Mouse (Mus musculus): ENCODE measurements at regions not wholly inside any gene's neighbourhood (a gene's known extent, or its start where the extent isn't known, plus 50 kb on each side); places are given as distances from the start of the nearest gene placed in this dataset.

DNA sequence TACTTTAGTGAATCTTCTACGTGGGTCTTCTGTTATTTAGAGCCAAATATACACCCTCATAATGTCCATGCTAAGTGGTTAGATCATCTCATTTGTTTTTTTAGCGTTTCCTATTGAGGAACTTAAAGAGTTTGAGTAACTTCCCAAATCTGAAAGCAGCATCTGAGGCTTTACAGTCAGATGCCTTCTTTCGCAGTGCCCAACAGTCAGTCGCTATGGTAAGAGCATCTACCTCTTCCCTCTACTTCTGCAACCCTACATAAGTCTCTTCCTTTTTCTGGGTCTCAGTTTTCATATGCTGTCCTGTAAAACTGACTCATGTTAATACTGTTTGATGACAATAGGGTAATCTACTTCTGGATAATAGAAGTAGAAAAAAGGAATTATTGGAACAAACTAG, 146.8 kb downstream of the Ktn1 start:
- no peak for DNase-seq (ENCODE audit: low spot score)

DNA sequence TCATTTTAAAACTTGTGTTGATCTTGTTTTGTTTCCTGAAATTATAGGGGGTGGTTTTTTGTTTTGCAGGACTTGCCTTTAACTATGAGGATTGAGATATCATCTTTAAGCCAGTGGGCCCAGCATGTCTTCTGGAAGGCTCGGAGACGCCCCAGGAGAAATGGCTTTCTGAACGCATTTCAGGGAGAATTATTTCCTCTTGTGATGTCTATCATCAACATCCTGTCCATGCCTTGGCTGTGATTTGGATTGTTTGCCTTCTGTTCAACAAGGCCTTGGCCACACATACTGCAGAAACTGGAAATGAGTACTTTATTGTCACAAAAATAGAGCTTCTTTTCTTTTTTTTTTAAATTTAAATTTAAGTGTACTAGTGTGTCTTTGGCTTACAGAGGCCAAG, 150.0 kb downstream of the Ktn1 start:
- DNase-seq (ENCODE audit: low spot score), result no peak

GRCm38 (mm10) chr14:47799564-47799963, 151.3 kb downstream of the Ktn1 start:
- DNase-seq (ENCODE audit: low spot score), result peak; percentile 58

GRCm38 (mm10) chr14:47805202-47805601, 157.0 kb downstream of the Ktn1 start:
- DNase-seq (ENCODE audit: low spot score), result no peak

- no peak for DNase-seq (ENCODE audit: low spot score)
Measured at GRCm38 (mm10) chr14:47805771-47806535, 157.7 kb downstream of the Ktn1 start.

- no peak for DNase-seq (ENCODE audit: low spot score)
Measured at GRCm38 (mm10) chr14:47808097-47808910, 160.1 kb downstream of the Ktn1 start.

- DNase-seq (ENCODE audit: low spot score), result no peak
Measured at GRCm38 (mm10) chr14:47818224-47818623, 170.0 kb downstream of the Ktn1 start.

GRCm38 (mm10) chr14:47818641-47819040, 170.4 kb downstream of the Ktn1 start:
- DNase-seq (ENCODE audit: low spot score), result no peak

DNA sequence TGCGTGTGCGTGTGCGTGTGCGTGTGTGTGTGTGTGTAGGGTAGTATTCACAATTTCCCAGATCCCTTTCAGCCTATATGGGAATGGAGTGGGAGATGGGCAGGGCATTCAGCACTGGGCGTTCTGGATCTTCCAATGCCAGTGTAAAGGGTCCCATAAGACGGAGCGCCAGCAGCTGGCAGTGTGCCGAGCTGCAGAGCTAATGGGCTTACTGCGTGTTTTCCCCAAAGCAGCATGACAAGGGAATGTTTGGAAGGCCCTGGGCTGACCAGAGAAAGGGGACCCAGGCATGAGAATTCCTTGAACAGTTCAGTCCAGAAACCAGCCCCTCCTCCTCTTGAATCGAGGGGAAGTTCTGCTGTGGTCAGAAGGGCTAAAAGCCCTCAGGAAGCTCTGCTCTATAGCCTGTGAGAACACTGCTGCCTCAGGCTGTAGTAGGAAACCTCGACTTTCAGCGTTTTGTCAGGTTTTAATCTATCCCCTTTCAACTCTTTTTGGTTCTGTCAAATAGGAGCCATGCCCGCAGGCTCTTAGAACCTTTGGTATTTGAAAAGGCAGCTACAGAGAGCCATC, 172.4 kb downstream of the Ktn1 start:
- no peak for DNase-seq (ENCODE audit: low spot score)

- no peak for DNase-seq (ENCODE audit: low spot score)
Measured at GRCm38 (mm10) chr14:47823182-47823581, 174.9 kb downstream of the Ktn1 start.

DNA sequence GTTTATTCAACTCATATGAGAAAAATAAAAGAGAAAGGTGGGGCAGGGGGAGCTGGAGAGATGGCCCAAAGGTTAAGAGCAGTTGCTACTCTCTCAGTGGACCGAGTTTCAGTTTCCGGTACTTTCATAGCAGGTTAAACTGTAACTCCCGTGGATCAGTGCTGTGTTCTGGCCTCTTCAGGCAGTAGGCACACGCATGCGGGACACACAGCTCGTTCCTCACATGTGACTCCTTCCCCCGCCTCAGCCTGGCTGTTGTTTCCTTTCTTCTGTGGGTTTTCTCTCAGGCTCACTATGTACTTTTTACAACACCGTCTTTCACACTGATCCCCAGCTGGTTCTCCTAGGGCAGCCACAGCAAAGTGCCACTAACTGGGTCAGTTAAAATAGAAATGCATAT, 175.4 kb downstream of the Ktn1 start:
- DNase-seq (ENCODE audit: low spot score), result no peak

DNA sequence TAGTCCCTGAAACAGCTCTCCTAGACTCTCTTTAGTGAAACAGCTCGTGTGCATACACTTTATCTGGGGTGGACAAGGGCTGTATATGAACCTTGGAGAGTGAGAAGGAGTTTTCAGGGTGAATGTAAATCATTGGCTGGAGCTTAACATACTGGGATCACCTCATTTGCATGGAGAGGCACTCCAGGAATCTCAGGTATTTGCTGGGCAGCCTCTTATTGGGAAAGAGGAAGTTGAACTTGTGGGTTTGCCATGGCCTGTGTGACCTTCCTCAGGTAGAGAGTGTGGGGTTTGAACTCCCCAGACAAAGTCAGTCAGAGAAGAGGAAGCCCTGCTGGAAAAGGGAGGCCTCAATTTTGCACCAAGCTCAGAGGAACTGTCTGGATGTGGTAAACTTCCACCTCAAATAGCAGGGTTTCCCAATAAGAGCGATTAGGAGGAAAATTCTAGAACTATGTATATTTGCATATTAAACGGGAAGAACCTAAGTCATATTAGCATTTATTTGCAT, 177.3 kb downstream of the Ktn1 start:
- no peak for DNase-seq (ENCODE audit: low spot score)

- DNase-seq (ENCODE audit: low spot score), result no peak
Measured at GRCm38 (mm10) chr14:47826545-47826944, 178.3 kb downstream of the Ktn1 start.

GRCm38 (mm10) chr14:47827623-47828022, 179.4 kb downstream of the Ktn1 start:
- DNase-seq (ENCODE audit: low spot score), result peak; percentile 27

DNA sequence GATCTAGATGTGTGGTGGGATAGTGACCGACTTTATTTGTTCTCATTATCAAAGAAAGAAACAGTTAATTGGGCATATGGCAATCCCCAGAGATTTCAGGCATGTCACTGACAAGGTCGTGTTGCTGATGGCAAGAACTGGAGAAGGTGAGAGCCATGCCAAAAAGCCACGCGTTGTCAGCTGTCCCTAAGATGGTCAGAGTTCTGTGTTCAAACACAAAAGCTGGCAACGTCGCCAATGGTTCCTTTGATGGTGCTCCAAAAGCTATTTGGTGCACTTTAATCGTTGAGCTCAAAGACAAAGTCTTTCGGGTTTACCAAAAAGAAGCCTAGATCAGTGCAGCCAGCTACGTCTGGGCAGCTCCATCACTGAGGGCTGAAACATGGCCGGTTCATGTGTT, 185.4 kb downstream of the Ktn1 start:
- DNase-seq (ENCODE audit: low spot score), result no peak

DNA sequence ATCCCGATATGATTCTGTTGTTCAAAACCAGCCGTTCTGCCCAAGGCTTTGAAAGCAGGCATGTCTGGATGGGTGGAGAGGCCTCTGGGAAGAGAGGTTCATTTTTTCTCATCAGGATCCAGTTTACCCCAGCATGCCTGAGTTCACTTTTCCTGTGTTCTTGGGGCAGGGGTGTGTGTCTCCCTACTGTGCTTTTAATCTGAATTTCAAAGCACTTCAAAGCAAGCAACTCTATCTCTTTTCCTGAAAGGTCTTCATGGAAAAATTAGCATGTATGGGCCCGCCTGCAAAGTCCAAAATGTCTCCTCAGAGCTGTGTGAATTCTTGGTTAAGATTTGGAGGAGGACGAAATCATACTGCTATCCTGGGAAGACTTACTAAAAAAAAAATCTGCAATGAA, 187.2 kb downstream of the Ktn1 start:
- DNase-seq (ENCODE audit: low spot score), result no peak

- DNase-seq (ENCODE audit: low spot score), result peak; percentile 20
Measured at GRCm38 (mm10) chr14:47839493-47840215, 191.4 kb downstream of the Ktn1 start.

- DNase-seq (ENCODE audit: low spot score), result no peak
Measured at GRCm38 (mm10) chr14:47844366-47844765, 196.1 kb downstream of the Ktn1 start.

GRCm38 (mm10) chr14:47848861-47849260, 200.6 kb downstream of the Ktn1 start:
- no peak for DNase-seq (ENCODE audit: low spot score)

DNA sequence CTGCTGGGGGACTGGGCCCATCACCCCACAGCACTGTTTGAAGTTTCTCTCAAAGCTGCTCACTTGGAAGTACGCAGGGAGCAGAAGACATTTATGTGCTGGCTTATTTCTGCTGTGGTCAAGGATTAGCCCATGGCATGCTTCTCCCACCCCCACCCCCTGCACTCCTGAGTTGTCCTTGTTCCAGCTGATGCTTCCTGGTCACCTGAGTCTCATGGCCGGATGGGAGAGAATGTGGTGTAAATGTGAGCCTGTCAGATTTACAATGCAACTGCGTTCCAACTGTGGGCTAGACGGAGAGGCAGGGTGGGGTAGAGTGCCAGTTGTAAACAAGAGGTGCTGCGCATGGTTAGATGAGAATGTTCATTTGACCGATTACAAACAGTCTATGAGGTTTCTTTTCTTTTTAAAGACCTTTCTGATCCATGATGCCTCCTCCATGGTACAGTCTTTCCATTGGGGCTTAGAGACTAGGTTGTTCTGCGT, 208.1 kb downstream of the Ktn1 start:
- no peak for DNase-seq (ENCODE audit: low spot score)

GRCm38 (mm10) chr14:47857271-47857670, 209.0 kb downstream of the Ktn1 start:
- DNase-seq (ENCODE audit: low spot score), result no peak

Measured in lung, postnatal 25 days (tissue).